Mouse (Mus musculus): Measurements from ENCODE around the gene Fam83e. TPM values are rescaled to one million over a fixed set of nuclear protein-coding genes. Genes with fewer than 3 reads are reported as not detected.

The Fam83e gene
- total RNA-seq, 2 experiments from 2014 or later = 0.38 to 0.43 TPM

- no peak for DNase-seq
Measured at GRCm38 (mm10) chr7:45702316-45702715, 18.7 kb upstream of the Fam83e start.

GRCm38 (mm10) chr7:45702809-45703520, 18.0 kb upstream of the Fam83e start:
- no peak for DNase-seq

GRCm38 (mm10) chr7:45703521-45704033, 17.4 kb upstream of the Fam83e start:
- no peak for DNase-seq

- DNase-seq = peak; percentile 67
Measured at GRCm38 (mm10) chr7:45704046-45704559, 16.9 kb upstream of the Fam83e start.

- peak; percentile 99 for DNase-seq
Measured at GRCm38 (mm10) chr7:45704730-45705442, 16.1 kb upstream of the Fam83e start, which contains the start of gene Dbp. Dbp (plus strand) TSS chr7:45705088.

GRCm38 (mm10) chr7:45705443-45705864, 15.6 kb upstream of the Fam83e start:
- DNase-seq = peak; percentile 47

GRCm38 (mm10) chr7:45705873-45706281, 15.1 kb upstream of the Fam83e start:
- DNase-seq = peak; percentile 84

GRCm38 (mm10) chr7:45706721-45707241, 14.2 kb upstream of the Fam83e start:
- peak; percentile 93 for DNase-seq

GRCm38 (mm10) chr7:45707375-45707967, 13.5 kb upstream of the Fam83e start:
- DNase-seq = peak; percentile 97

- DNase-seq = peak; percentile 40
Measured at GRCm38 (mm10) chr7:45708221-45708761, 12.7 kb upstream of the Fam83e start.

GRCm38 (mm10) chr7:45709036-45709435, 12.0 kb upstream of the Fam83e start:
- DNase-seq = peak; percentile 17

- DNase-seq = no peak
Measured at GRCm38 (mm10) chr7:45709677-45710355, 11.2 kb upstream of the Fam83e start.

GRCm38 (mm10) chr7:45710477-45711191, 10.4 kb upstream of the Fam83e start:
- no peak for DNase-seq

GRCm38 (mm10) chr7:45711316-45712021, 9.5 kb upstream of the Fam83e start:
- no peak for DNase-seq

GRCm38 (mm10) chr7:45712022-45712757, 8.8 kb upstream of the Fam83e start:
- DNase-seq = peak; percentile 28

- no peak for DNase-seq
Measured at GRCm38 (mm10) chr7:45713396-45713795, 7.6 kb upstream of the Fam83e start.

- no peak for DNase-seq
Measured at GRCm38 (mm10) chr7:45713881-45714520, 7.0 kb upstream of the Fam83e start.

GRCm38 (mm10) chr7:45714630-45715089, 6.4 kb upstream of the Fam83e start:
- no peak for DNase-seq
